Mouse (Mus musculus) lung, postnatal 0 days (tissue): ENCODE results near the gene Ppp1r15a. TPM values are rescaled to one million over a fixed set of nuclear protein-coding genes. Genes with fewer than 3 reads are reported as not detected.

Experiments
- ATAC-seq: fragments of 200-750 bp; cut with Nextera tagmentation; 2 replicates; pipeline ENCODE4 v1.8.0; 2017; ENCODE audit warnings: moderate library complexity
- DNase-seq: peaks from one replicate; pipeline ENCODE4 v3.0.0-alpha.2; 2016; ENCODE audit warnings: low spot score
- H3K27ac ChIP-seq: fragments of 300-500 bp; sonication (generic); 2 replicates; pipeline ENCODE4 v1.5.1; 2014; ENCODE audit warnings: antibody characterized with exemption, mild to moderate bottlenecking, low read length, mixed read lengths
- H3K27me3 ChIP-seq: fragments of 300-500 bp; sonication (generic); replicated peaks from 2 replicates; pipeline ENCODE4 v1.6.1; 2014; ENCODE audit warnings: low read length, mixed read lengths; ENCODE audit not compliant: insufficient read depth
- H3K36me3 ChIP-seq: fragments of 300-500 bp; sonication (generic); 2 replicates; pipeline ENCODE4 v1.6.1; 2014; ENCODE audit warnings: low read length, mixed read lengths; ENCODE audit not compliant: insufficient read depth
- H3K4me1 ChIP-seq: fragments of 300-500 bp; sonication (generic); 2 replicates; pipeline ENCODE4 v1.6.1; 2014; ENCODE audit warnings: antibody characterized with exemption, low read depth, low read length, mixed read lengths; ENCODE audit not compliant: insufficient read depth
- H3K4me2 ChIP-seq: fragments of 300-500 bp; sonication (generic); replicated peaks from 2 replicates; pipeline ENCODE4 v1.6.1; 2014; ENCODE audit warnings: low read depth, mild to moderate bottlenecking, low read length, moderate library complexity, mixed read lengths
- H3K4me3 ChIP-seq: fragments of 300-500 bp; sonication (generic); 2 replicates; pipeline ENCODE4 v1.5.1; 2014; ENCODE audit warnings: low read depth, low read length
- H3K9ac ChIP-seq: fragments of 300-500 bp; sonication (generic); replicated peaks from 2 replicates; pipeline ENCODE4 v1.6.1; 2014; ENCODE audit warnings: low read depth, mild to moderate bottlenecking
- H3K9me3 ChIP-seq: fragments of 300-500 bp; sonication (generic); 2 replicates; pipeline ENCODE4 v1.6.1; 2016; ENCODE audit warnings: low read length, mixed read lengths
- CTCF ChIP-seq: IDR thresholded peaks from 2 replicates; pipeline ENCODE4 v1.5.1; 2016; ENCODE audit warnings: antibody characterized with exemption, mild to moderate bottlenecking
- EP300 ChIP-seq: IDR thresholded peaks from 2 replicates; pipeline ENCODE4 v1.6.1; 2016; ENCODE audit warnings: antibody characterized with exemption, mild to moderate bottlenecking, control low read depth
- WGBS: fragments of 180-500 bp; shearing (Covaris S2); extraction: QIAGEN DNeasy Blood & Tissue Kit; methylation state at CpG from one replicate; pipeline ENCODE4 v1.1.7; 2014; 5-methylcytosine and 5-hydroxymethylcytosine counted together
- polyA plus RNA-seq: library from polyadenylated mRNA; unstranded; fragments of >200 nt; fragmentation: Nextera tagmentation; extraction: Ambion mirVana; gene quantifications from 2 replicates; pipeline ENCODE4 v1.2.1, GENCODE M21; 2015

Ppp1r15a gene
- polyA plus RNA-seq, 1 experiment from 2014 or later, result 36.6 TPM

DNA sequence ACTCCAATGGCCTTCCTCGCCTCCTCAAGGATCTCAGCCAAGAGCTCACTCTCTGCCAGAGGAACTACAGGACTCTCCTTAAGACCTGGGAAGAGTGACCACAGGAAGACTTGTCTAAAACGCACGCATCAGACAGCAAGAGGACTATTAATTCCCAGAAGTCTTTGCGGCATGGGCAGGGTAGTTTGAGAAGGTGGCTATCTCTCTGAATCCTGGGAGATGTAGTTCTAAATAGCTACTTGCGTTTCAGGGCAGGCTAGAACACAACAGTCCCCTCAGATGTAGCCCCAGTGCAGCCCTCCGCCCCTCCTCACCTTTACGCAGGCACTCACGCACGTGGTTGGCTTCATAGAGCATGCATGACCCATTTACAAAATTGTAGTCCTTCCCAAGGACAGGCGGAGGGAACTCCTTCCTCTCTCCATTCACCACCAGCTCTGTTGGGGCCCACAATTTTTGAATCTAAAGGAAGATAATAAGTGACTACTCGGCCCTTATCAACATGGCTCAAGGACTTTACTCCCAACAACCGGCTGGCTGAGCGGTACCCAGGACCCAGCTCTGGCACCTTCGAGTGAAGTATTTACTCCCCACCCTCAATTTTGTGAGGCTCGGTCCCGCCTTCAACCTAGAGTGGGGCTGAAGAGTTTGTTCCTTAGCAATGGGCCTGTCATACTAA, 50.6 kb downstream of the Ppp1r15a start:
- H3K4me1 ChIP-seq, result 0 out of 2 replicates have a peak, but pooled peaks cover 2% of the 10 kb centered on the region
- H3K4me2 ChIP-seq, result 0 out of 2 replicates have a peak overlapping the region, but pooled peaks have one; percentile 20
- no peak for TF ChIP-seq EP300
- no peak for TF ChIP-seq CTCF
- H3K27me3 ChIP-seq, result no peaks in the 10 kb centered on the region
- H3K9me3 ChIP-seq, result no peaks in the 10 kb centered on the region
- DNase-seq, result peak; percentile 72
- WGBS, result 51% methylated on average over 16 of the region's 16 CpGs
- 0 out of 2 replicates have a peak overlapping the region, but pooled peaks have one; percentile 12 for H3K4me3 ChIP-seq
- H3K27ac ChIP-seq, result no peak overlapping the region
- peak; percentile 55 for ATAC-seq
- H3K9ac ChIP-seq, result no peak overlapping the region
- H3K36me3 ChIP-seq, result no peaks in the 10 kb centered on the region

Other genes starting within 250 kb of the Ppp1r15a start
- gene Slc6a21, start 248.8 kb downstream of the Ppp1r15a start, polyA plus RNA-seq, result not detected in 2 replicates
- gene Trpm4, start 192.5 kb downstream of the Ppp1r15a start, polyA plus RNA-seq, result 19.2 and 21.9 TPM in 2 replicates
- gene Hrc, start 191.0 kb downstream of the Ppp1r15a start, polyA plus RNA-seq, result 0.50 and 0.54 TPM in 2 replicates
- gene Ppfia3, start 159.2 kb downstream of the Ppp1r15a start, polyA plus RNA-seq, result 1.8 and 2.0 TPM in 2 replicates
- 0.49 TPM in 1 of 2 replicates, not detected in the other for gene Lin7b, start 155.7 kb downstream of the Ppp1r15a start, polyA plus RNA-seq
- 85.3 and 104 TPM in 2 replicates for gene Snrnp70, start 130.5 kb downstream of the Ppp1r15a start, polyA plus RNA-seq
- gene Kcna7, start 120.6 kb downstream of the Ppp1r15a start, polyA plus RNA-seq, result 0.16 and 0.24 TPM in 2 replicates
- gene Ntf5, start 112.6 kb downstream of the Ppp1r15a start, polyA plus RNA-seq, result 7.1 and 7.2 TPM in 2 replicates
- gene Lhb, start 105.4 kb downstream of the Ppp1r15a start, polyA plus RNA-seq, result 4.5 and 4.7 TPM in 2 replicates
- gene Gys1, start 91.4 kb downstream of the Ppp1r15a start, polyA plus RNA-seq, result 19.2 and 19.6 TPM in 2 replicates
- gene Ruvbl2, start 88.2 kb downstream of the Ppp1r15a start, polyA plus RNA-seq, result 59.9 and 63.5 TPM in 2 replicates
- gene Ftl1, start 66.4 kb downstream of the Ppp1r15a start, polyA plus RNA-seq, result 5,808 and 6,026 TPM in 2 replicates
- gene Bax, start 59.4 kb downstream of the Ppp1r15a start, polyA plus RNA-seq, result 144 and 155 TPM in 2 replicates
- 0.25 and 0.52 TPM in 2 replicates for gene Tulp2, start 44.4 kb downstream of the Ppp1r15a start, polyA plus RNA-seq
- gene Gm45808, start 39.5 kb downstream of the Ppp1r15a start, polyA plus RNA-seq, result not detected in 2 replicates
- gene Dhdh, start 37.5 kb downstream of the Ppp1r15a start, polyA plus RNA-seq, result 3.5 and 4.5 TPM in 2 replicates
- gene Nucb1, start 15.9 kb downstream of the Ppp1r15a start, polyA plus RNA-seq, result 203 and 213 TPM in 2 replicates
- 2.0 and 2.1 TPM in 2 replicates for gene Plekha4, start 62 bp upstream of the Ppp1r15a start, polyA plus RNA-seq
- 0.95 and 1.4 TPM in 2 replicates for gene Hsd17b14, start 28.6 kb upstream of the Ppp1r15a start, polyA plus RNA-seq
- gene Bcat2, start 43.9 kb upstream of the Ppp1r15a start, polyA plus RNA-seq, result 29.4 and 39.8 TPM in 2 replicates
- not detected in 2 replicates for gene Fgf21, start 89.2 kb upstream of the Ppp1r15a start, polyA plus RNA-seq
- gene Fut1, start 91.0 kb upstream of the Ppp1r15a start, polyA plus RNA-seq, result 0.13 and 0.18 TPM in 2 replicates
- gene Izumo1, start 95.5 kb upstream of the Ppp1r15a start, polyA plus RNA-seq, result 0.19 and 0.32 TPM in 2 replicates
- gene Rasip1, start 101.2 kb upstream of the Ppp1r15a start, polyA plus RNA-seq, result 43.3 and 49.0 TPM in 2 replicates
- 4.0 and 4.8 TPM in 2 replicates for gene Mamstr, start 113.7 kb upstream of the Ppp1r15a start, polyA plus RNA-seq
- 0.27 and 0.84 TPM in 2 replicates for gene Fut2, start 140.1 kb upstream of the Ppp1r15a start, polyA plus RNA-seq
- gene Ntn5, start 157.8 kb upstream of the Ppp1r15a start, polyA plus RNA-seq, result 2.4 TPM in 2 replicates
- 1.0 and 2.0 TPM in 2 replicates for gene Sec1, start 168.1 kb upstream of the Ppp1r15a start, polyA plus RNA-seq
- 1.5 and 2.4 TPM in 2 replicates for gene Car11, start 173.6 kb upstream of the Ppp1r15a start, polyA plus RNA-seq
- 6.8 and 9.4 TPM in 2 replicates for gene Dbp, start 178.8 kb upstream of the Ppp1r15a start, polyA plus RNA-seq
- gene Rpl18, start 189.2 kb upstream of the Ppp1r15a start, polyA plus RNA-seq, result 720 and 782 TPM in 2 replicates
- 17.9 and 18.2 TPM in 2 replicates for gene Sphk2, start 191.7 kb upstream of the Ppp1r15a start, polyA plus RNA-seq
- gene Fam83e, start 194.9 kb upstream of the Ppp1r15a start, polyA plus RNA-seq, result 1.7 and 2.3 TPM in 2 replicates
- gene Spaca4, start 199.5 kb upstream of the Ppp1r15a start, polyA plus RNA-seq, result not detected in 2 replicates